Mouse (Mus musculus) lung, postnatal 10 days (tissue): Measurements from ENCODE around the gene Spock1.
"Not testable (repeated sequence)": the region's sequence is repeated elsewhere in the genome, so short reads cannot be mapped to it uniquely, and the experiment has no call there.

ENCODE experiments used
- DNase-seq: peaks from one replicate; pipeline ENCODE4 v3.0.0; 2021

Spock1 gene

DNA sequence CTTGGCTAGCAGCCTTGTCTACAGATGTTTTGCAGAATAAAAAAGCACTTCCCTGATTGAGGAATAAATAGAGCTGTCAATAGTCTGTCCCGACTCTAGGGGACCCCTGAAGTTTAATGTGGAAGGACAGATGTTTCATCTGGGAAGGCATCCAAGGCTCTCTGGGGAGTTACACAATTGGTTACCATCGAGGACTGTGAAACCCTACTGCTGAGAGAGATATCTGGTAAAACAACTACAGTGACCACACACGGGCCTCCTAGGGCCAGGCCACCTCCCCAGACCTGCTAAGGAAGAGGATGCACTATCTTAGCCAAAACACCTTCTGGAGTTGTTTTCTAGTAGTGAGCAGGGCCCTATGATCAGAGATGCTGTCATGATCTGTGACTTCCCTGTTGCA lies 323.0 kb downstream of the Spock1 start:
- DNase-seq, result peak; percentile 29

DNA sequence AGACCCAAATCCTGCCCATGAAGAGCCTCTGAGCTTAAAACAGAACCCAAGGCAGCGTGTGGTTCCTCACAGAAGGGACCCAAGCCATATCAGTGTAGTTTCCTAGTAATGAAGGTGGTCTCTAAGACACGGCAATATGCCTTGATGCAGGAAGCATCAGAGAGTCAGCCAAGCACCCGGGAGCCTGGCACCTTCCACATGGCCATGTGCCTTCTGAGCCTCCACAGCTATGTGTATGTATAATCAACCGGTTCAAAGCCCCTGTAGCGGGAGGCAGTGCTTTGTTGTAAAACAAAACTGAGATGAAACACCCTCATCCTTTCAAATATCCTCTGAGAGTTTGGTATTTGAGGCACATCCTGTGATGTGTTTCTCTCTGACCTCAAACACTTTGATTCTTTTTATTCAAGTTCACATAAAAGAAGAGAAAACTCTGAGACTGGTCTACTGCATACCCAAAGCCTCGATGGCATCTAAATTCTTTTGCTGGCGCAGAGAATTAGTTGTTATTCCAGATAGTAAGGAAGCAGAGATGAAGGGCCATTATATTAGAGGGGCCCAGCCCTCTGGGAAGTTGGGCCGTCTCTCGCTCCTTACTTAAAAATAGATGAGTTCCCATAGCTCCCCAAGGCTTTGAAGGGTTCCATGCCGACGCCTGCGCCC lies 325.7 kb downstream of the Spock1 start:
- no peak for DNase-seq

DNA sequence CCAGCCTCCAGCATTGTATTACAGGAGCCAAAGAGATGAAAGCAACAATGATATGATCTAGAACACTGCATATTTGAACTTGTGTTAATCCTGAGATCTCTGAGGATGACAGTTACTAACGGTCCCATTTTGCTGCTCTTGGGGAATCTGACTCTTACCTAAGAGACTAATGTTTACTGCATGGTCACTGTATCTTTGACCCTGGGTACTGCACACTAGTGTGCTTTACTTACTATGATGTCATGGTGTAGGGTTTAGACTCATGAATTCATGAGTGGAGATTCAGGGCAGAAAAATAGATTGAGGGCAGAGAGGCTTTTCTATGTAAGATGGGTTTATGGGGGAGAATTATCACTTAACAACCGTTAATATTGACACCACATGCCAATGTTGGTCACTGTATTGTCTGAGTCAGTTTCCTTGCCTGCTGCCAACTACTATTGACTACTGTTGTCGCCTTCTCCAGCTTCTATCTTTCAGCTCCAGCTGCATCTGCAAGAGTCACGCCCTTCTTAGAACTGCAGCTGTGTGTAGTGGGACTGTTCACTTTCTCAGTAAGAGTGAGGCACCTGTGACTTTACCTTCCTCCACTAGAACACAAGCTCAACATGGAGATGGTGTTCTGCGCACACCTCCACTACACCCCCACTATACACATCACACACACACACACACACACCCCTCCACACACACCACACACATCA lies 330.4 kb downstream of the Spock1 start:
- no peak for DNase-seq

DNA sequence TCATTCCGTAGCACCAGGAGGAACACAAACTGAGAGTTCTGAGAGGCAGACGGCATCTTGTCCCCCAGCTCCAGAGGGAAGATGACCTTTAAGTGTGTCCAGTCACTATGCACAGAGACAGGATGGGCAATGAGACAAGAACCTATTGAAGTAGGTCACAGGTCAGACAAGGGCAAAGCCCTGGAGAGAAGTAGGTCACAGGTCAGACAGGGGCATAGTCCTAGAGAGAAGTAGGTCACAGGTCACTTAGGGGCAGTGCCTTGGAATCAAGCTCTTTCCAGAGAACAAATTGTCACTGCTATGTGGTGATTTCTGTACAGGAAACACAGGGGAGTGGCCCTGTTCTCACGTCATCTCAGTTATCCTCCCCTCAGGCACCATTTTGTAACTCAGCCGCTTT lies 334.6 kb downstream of the Spock1 start:
- no peak for DNase-seq

DNA sequence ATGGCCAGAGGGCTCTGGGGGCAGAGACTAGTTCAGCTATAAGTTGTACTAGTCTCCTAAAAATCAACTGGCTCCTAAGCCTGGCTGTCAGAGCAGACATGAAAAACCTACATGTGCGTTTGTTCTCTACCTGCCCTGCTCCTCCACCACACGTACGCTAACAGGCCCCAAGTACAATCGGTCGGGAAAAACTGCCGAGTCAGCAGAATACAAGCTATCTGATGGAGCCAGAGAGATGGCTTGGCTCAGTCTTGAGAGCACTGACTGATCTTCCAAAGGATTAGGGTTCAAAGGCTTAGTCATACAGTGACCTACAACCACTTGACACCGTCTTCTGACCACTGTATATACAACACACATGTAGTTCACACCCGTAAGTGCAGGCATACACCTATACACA lies 339.7 kb downstream of the Spock1 start:
- no peak for DNase-seq

DNA sequence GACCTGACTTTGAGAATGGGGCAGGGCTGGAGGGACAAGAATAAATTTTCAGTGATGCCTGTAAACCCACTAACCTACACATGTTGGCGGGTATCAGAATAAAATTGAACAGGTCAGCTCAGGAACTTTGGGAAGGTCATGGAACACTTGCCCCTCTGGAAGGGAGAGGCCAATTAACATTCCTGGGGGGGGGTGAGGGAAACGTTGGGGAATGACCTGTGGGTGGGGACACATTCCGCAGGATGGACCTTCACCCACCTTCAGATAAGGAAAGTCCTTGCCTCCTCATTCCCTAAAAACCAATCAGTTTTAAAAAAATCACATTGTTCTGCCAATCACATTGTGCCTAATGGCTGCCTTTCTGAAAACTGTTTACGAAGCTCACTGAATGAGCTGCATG lies 352.9 kb downstream of the Spock1 start:
- DNase-seq, result no peak

DNA sequence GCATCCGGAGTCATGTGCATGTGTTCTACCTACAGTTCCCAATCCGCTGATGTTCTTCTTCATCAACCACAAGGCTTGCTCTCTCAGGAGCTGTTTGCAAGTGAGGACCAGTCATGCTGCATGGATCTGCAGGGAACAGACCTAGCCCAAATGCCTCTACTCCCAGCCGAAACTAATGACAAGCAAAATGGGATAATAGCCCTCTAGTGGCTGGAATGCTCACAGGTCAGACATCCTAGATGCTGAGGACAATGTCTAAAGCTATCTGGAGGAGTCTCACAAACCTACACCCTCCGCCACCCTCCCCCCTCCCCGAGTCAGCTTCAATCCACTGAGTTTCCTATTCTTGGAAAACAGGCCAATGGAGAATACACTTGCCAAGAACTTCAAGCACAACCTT lies 358.4 kb downstream of the Spock1 start:
- peak; percentile 10 for DNase-seq

DNA sequence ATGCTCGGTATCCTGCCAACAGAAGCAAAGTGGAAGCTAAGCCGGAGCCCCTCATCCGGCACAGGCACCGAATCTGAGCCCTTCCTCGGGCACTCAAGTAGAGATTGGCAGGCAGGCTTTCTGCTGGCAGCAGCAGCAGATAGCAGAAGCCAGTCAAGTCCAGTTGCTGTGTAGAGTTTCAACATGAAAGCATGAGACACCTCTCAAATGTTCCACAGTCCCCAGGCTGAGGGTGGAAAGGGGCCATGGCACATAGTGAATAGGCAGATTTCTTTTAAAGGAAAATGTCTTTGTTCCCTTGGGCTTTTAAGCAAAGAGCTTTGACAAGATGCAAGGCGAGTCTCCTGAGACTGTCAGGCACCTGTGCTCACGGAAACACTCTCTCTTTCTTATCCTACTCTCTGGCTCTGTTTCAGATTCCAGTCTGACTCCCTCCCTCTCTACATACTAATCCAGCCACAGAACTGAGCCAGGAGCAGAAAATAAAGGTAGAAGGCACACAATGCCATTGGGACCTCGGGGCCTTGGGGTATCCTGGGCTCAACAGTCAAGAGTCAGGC lies 371.1 kb downstream of the Spock1 start:
- no peak for DNase-seq

DNA sequence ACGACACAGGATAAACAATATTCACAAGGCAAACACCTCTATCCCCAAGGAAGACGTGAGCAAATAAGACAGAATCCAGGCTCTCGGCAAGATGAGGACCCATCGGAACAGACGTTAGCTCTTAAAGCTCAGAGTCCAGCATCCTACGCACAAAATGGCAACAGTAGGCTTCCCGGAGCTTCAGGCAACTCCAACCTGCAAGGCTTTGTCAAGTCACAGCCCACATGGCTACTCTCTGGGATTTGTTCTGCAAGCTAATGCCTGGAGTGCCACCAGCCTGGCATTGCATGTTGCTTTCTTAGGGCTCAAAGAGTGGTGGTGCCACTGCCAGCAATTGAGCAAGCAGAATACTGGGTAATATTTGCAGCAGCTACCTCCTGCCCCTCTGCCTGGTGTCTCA lies 373.8 kb downstream of the Spock1 start:
- no peak for DNase-seq

DNA sequence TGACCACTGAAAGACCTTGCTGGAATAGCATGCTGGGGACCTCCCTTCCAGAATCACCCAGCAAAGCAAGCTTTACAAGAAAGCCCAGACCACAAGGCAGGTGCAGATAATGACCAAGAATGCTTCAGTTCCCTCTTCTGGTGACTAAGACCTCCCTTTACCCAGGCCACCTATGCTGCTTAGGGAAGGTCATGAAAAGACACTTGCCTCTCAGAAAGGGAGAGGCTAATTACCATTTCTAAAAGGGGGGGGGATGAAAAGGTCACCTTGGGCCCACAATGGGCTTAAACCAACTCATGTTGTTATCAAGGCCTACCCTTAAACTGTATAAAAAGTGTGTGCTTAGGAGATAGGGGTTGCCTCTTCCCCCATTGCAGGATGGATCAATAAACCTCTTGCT lies 382.2 kb downstream of the Spock1 start:
- no peak for DNase-seq

DNA sequence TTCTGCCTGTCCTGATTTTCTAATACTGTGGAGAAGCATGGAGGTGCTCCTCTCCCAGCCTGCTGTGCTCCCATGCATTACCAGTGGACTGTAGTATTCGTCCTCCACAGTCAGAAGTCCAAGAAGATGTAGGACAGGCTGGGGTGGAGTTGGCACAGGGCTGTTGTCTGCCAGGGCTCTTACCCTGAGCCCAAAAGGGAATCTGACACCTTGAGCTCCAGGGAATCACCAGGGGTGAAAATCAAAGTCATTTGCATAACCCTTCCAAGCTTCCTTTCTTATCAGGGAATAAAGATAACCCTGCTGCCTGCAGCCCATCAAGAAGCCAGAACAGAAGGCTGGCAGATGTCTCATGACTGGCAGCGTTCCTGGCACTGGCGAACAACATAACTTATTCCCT lies 383.6 kb downstream of the Spock1 start:
- DNase-seq, result no peak

DNA sequence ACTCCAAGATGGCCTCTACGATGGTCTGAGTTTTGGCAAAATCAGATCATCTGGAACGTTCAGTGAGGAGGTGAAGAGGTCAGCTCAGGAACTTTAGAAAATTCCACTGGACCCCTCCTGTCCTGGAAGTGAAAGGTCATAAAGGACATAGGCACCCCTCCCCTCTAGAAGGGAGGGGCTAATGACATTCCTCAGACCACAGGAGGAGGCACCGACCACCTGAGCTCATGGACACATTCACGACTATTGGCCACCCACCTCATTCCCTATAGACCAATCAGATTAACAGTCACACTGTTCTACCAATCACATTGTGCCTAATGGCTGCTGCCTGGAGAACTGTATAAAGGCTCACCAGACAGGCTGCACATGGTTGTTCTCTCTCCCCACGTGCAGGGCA lies 384.8 kb downstream of the Spock1 start:
- no peak for DNase-seq

DNA sequence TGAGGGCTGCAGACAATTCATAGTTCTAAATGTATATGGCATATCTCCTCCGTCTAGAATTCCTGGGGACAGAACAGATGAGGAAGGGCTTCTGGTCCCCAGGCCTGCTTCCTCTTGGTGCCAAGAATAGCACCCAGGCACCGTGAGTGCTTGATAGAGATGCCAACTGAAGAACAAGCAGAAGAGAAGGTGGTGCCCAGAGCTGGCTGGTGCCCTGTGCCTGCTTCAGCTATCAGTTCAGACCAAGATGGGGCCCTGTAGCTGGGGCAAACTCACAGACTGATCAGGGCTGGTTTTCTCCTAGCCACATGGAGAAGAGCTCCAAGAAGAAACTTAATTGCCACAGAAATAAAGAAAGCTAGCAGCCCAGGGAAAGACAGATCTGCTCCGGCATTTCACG lies 385.8 kb downstream of the Spock1 start:
- DNase-seq, result no peak

DNA sequence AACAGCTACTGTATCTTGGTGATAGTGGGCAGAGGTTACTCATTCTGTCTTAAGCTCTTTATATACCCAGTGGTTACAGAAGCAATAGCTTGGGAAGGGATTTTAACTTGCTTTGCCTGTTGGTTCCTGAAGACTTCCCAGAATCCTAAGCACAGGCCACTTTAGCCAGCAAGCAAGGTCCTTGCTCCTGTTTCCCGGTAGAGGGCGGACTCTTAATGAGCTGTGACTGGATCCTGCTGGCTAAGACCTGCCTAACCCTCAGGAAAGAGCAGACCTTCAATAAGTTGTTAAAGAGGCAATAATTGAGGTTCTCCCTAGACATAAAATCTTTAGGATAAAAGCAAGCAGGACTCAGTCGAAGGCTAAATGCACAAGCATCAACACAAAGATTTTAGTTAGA lies 387.0 kb downstream of the Spock1 start:
- peak; percentile 19 for DNase-seq

DNA sequence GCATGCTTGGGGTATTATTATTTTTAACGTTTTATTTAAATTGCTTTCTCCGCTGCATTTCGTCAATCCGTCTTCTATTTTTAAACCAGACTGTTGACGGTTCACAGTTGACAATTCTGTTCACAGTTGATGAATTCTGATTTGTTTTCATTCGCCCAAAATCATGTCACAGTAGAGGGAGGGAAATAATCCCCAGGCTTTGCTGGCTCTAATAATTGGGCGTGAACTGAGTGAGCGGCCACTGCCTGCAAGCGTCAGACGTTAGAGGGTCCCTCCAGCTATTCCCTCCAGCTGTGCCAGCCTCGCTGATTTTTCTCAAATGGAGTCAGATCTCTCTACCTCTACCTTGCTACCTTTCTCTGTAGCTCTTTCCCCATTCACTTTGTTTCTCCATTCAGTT lies 388.3 kb downstream of the Spock1 start:
- DNase-seq, result no peak

DNA sequence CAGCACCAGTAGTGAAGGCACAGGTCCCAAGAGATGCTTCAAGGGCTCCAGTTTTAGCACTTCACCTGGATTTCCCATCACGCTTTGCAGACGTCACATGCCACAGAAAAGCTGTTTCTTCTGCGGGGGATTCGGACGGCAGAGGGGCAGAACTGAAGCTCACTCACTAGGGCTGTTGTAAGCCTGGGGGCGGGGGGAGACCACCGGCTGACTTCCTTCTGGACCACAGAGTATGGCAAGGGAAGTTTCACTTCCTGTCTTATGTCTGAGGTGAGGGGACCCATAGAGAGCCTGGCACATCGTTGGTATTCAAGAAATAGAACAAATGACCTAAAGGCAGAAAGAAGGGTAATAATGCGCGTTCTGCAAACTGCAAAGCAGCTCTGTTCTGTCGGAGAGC lies 392.4 kb downstream of the Spock1 start:
- no peak for DNase-seq

DNA sequence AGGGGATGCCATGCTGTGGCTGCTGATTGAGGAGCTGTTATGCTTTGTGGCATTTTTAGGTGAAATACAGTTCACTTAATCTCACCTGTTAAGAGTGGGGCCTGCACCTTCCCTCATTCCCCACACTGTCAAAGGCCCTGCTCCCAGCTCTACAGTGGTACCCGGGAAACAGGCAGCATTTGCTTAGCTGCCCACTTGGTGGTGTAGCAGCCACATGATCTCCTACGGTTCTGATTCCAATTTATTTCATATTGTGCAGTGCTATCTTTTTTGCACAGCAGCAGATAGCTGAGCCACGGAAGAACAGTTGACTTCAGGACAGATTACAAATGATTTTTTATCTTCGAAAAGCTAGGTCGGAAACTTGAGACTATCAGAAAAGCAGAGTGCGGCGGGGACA lies 406.6 kb downstream of the Spock1 start:
- no peak for DNase-seq

DNA sequence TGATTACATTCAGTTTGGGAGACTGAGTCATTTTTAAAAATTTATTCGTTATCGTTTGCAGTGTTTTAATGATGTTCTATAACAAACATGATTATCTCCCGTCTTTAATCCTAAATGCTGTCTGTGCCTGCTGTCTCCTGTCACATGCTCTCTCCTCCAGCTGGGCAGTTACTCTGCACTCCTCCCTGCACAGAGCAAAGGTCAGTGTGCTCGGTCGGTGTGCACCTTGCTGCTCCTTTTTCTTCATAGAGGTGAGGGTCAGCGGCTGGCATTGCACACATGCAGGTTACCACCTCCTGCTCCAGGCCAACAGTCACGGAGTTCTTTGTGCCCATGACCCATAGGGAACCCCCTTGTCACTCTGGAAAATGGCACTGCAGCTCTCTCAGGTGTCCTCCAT lies 411.4 kb downstream of the Spock1 start:
- no peak for DNase-seq

DNA sequence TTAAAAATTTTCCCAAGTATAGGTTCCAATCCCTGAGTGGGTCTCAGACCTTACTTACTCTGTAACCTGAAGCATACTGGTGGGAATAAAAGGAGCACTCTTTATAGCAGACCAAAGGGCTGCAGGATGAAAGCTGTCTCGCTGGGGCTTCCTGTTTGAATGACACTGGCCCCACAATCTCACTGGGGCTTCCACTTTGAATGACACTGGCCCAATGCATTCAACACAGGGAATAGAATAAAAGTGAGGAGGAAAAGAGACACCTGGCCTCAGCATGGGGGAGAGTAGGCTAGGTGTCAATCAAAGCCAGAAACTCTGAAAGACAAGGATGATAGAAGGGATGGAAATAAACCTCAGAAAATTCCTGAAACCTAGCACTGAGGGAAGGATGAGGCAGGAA lies 413.3 kb downstream of the Spock1 start:
- DNase-seq, result no peak

DNA sequence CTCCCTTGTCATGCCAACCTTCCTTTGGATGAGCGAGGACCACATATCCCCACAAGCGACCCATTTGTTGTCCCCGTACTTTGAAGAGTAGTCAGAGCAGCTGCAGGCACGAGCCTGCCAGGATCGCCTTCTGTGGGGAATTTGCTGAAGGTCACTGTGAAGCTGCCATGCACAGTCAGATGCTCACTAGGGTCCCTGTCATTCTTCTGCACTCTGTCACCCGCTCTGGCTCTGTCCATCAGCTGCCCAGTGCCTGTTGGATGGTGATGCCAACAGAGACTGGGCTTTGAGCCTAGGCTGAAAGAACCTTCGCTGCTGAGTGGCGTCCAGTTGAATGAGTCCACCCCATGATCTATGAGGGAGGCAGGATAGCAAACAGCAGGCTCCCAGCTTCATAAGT lies 419.2 kb downstream of the Spock1 start:
- DNase-seq, result no peak

DNA sequence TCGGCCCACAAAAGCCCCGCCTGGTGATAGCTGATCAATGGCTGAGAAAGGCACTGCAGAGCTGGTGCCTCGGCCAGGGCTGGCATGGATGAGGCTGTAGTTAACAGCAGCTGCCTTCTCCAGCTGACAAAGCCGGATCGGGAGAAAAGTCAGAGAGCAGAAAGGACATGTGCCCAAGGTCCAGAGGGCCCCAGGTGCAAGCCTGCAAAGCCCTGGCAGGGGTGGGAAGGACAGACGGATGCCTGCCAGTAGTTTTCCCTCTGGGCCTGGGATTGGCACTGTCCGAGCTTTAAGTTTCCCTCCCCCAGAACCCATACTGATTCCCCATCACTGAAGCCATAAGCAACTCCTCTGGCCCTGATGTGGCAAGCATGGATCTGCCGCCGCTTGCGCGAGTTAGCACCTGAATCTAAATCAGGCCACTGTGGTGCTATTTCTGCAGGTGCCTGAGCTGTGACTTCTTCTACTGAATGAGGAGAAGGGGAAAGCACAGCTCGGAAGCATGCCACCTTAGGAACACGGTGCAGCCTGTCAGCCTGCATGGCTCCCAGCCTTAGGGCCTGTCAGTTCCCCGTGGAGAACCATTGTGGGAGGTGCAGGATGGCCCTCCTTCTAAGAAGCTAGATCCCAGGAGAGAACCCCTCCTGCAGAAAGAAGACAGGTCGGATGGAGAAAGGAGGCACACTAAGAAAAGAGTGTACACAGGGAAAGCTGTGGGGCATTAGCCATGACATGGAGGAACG lies 423.5 kb downstream of the Spock1 start:
- DNase-seq, result no peak

DNA sequence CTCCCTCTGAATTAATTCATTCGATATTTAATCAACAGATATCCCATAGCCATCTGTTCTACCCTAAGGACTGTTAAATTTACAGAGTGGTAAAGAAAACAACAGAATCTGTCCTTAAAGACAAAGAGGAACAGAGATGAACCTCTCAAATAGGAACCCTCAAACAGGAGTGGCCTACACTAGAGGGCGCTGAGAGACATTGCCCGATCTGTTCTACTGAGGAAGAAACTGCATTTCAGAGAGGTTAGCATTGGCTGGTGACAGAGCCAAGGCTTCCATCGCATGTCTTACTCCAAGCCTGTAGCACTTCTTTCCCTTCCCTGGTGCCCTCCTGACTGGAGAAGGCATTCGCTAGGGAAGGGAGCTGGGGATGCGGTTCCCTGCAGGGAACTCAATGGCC lies 431.4 kb downstream of the Spock1 start:
- peak; percentile 30 for DNase-seq

DNA sequence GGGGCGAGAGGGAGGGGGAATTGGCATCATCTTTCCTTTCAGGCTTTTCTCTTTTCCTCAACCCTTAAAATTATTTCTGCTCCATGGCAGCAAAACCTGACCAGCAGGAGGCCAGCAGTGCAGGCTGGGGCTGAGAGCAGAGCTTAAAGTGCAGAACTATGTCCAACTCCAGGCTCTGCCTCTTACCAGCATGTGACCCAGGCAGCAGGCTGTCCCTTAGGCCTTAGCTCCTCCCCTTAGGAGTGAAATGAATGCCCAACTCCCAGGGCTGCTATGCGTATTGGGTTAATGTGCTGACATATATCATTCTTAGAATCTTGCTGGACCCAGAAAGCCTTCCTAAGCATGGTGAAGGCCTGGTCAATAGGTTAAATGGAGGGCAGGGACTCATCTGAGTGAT lies 434.1 kb downstream of the Spock1 start:
- no peak for DNase-seq

DNA sequence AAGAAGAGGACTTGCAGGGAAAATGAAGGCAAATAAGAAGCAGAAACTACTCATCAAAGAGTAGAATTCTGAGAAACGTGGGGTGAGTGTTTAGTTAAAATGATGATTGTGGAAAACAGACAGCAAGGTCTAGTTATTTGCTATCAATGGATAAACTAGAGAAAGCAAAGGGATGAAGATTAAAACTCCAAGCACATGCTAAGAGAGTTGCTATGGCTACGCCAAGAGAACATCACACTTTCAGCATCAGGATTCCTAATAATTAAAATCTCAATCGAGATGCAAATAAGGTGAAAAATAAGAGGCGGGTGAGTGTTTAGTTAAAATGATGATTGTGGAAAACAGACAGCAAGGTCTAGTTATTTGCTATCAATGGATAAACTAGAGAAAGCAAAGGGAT lies 437.2 kb downstream of the Spock1 start:
- not testable (repeated sequence) for DNase-seq
